Comparison of ENCODE assay signal across 7 mouse cellular contexts in the genomic region with DNA sequence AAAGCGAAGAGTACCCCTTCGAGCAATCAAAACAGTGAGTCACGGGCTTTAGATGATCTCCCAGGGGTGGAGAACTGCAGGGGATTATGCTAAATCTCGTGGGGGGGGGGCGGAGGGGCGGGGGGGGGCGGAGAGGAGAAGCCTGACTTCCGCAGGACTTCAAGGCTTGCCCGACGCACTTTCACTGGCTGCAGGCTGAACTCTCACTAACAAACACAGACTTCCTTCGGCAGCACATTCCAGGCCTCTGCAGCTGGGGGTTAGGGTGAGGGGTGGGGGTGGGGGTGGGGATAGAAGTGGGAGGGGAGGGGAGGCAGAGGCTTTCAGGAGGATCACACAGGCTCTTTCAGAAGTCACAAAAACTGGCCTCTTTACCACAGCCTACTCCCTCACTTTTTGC. TPM values are rescaled to one million over a fixed set of nuclear protein-coding genes. Genes with fewer than 3 reads are reported as not detected.
DNase-seq lines count a peak whose midpoint lies in the region; ATAC-seq lines count a peak whose summit lies in the region.

No protein-coding gene starts in this region.

- peak; percentile 47; the same call in 1 of the 2 replicates for ATAC-seq in forebrain, embryonic 14.5 days
- ATAC-seq in midbrain, embryonic 14.5 days (ENCODE audit: low FRiP score, low TSS enrichment): peak; percentile 46; the same call in 1 of the 2 replicates
- ATAC-seq in megakaryocyte-erythroid progenitor cell, adult 5-6 weeks (replicated peaks; ENCODE audit: low FRiP score, low TSS enrichment, poor library complexity, severe bottlenecking): no peak

- H3K36me3 ChIP-seq in forebrain, embryonic 14.5 days (ENCODE audit: control insufficient read depth, insufficient read depth, low read length): no peaks in the 10 kb centered on the region
- H3K36me3 ChIP-seq in midbrain, embryonic 14.5 days (ENCODE audit: control insufficient read depth, insufficient read depth, low read length): no peaks in the 10 kb centered on the region

- under 1% methylated on average over 10 of the region's 11 CpGs for WGBS in forebrain, embryonic 14.5 days
- 0% methylated on average over 11 of the region's 11 CpGs for WGBS in midbrain, embryonic 14.5 days

- H3K9ac ChIP-seq in forebrain, embryonic 14.5 days (ENCODE audit: low read length): no peak overlapping the region
- no peak overlapping the region for H3K9ac ChIP-seq in midbrain, embryonic 14.5 days (replicated peaks; ENCODE audit: low read length)

- no peaks in the 10 kb centered on the region for H3K9me3 ChIP-seq in forebrain, embryonic 14.5 days (replicated peaks; ENCODE audit: control insufficient read depth, low read length)
- H3K9me3 ChIP-seq in midbrain, embryonic 14.5 days (ENCODE audit: control insufficient read depth, low read length): no peaks in the 10 kb centered on the region

- DNase-seq in embryo, embryonic 10.5 days (ENCODE audit: low spot score): peak; percentile 71
- DNase-seq in forebrain, embryonic 14.5 days (ENCODE audit: low spot score): peak; percentile 40
- DNase-seq in kidney, postnatal 4 days: peak; percentile 45 to 71
- peak; percentile 48 for DNase-seq in midbrain, embryonic 14.5 days
- DNase-seq in adrenal gland, adult 18-20 months (ENCODE audit: low spot score in 2 of 2): no peak
- DNase-seq in right cerebral cortex, postnatal 4 days: no peak

- H3K4me3 ChIP-seq in forebrain, embryonic 14.5 days (ENCODE audit: low read depth, low read length): peak overlapping the region; percentile 8; the same call in 1 of the 2 replicates
- no peak overlapping the region for H3K4me3 ChIP-seq in midbrain, embryonic 14.5 days (replicated peaks; ENCODE audit: low read depth, low read length)

- H3K27me3 ChIP-seq in forebrain, embryonic 14.5 days (replicated peaks; ENCODE audit: control insufficient read depth, insufficient read depth, low read length): no peaks in the 10 kb centered on the region
- no peaks in the 10 kb centered on the region for H3K27me3 ChIP-seq in midbrain, embryonic 14.5 days (ENCODE audit: control insufficient read depth, insufficient read depth, low read length)

- no peaks in the 10 kb centered on the region for H3K4me1 ChIP-seq in forebrain, embryonic 14.5 days (ENCODE audit: control insufficient read depth, insufficient read depth, low read length)
- no peaks in the 10 kb centered on the region for H3K4me1 ChIP-seq in midbrain, embryonic 14.5 days (ENCODE audit: control insufficient read depth, insufficient read depth, low read length)

- H3K4me2 ChIP-seq in forebrain, embryonic 14.5 days (ENCODE audit: low read length): peak overlapping the region; percentile 39
- peak overlapping the region; percentile 38 for H3K4me2 ChIP-seq in midbrain, embryonic 14.5 days (ENCODE audit: low read length)

- H3K27ac ChIP-seq in forebrain, embryonic 14.5 days (ENCODE audit: low read depth, low read length): no peak overlapping the region
- no peak overlapping the region for H3K27ac ChIP-seq in midbrain, embryonic 14.5 days (replicated peaks; ENCODE audit: low read depth, low read length)

RNA-seq across cellular contexts. Expression of a gene that starts 27.5 kb away (rescaled TPM):
- polyA plus RNA-seq in forebrain, embryonic 14.5 days (2014; fragmentation: Nextera tagmentation; extraction: Ambion mirVana): 4.8 and 6.2 TPM in 2 replicates
- 5.8 and 5.9 TPM in 2 replicates for polyA plus RNA-seq in midbrain, embryonic 14.5 days (2014; fragmentation: Nextera tagmentation; extraction: Ambion mirVana)
- total RNA-seq in megakaryocyte-erythroid progenitor cell, adult 5-6 weeks (2014; fragmentation: Nextera tagmentation): not detected in 2 replicates
- not detected in 2 replicates for total RNA-seq in megakaryocyte-erythroid progenitor cell, adult 5-6 weeks (2017)
- total RNA-seq in adrenal gland, adult 18-20 months (2021): 100 to 1,000 TPM in 1 of 2 experiments, 10 to 100 TPM in 1; 96.0 to 106 TPM

Comparison
In these comparisons a context has a peak if more than half of its experiments do, and no peak if none do; other contexts are left out.
1. DNase-seq: peak in embryo, embryonic 10.5 days (single experiment), forebrain, embryonic 14.5 days (single experiment), kidney, postnatal 4 days (2 of 2) and midbrain, embryonic 14.5 days (single experiment); none in adrenal gland, adult 18-20 months (0 of 2) and right cerebral cortex, postnatal 4 days (single experiment).
2. RNA of a gene that starts 27.5 kb away (total RNA-seq): 96.0 to 106 TPM in adrenal gland, adult 18-20 months; not detected in megakaryocyte-erythroid progenitor cell, adult 5-6 weeks; every median in the first group is over 10 times any median in the second.